Mouse (Mus musculus) kidney, embryonic 16.5 days (tissue): ENCODE measurements around the gene Osbp2. TPM values are rescaled to one million over a fixed set of nuclear protein-coding genes. Genes with fewer than 3 reads are reported as not detected.

Source experiments
- ATAC-seq: fragments of 200-750 bp; cut with Nextera tagmentation; 2 replicates; pipeline ENCODE4 v1.8.0; 2017; ENCODE audit warnings: moderate TSS enrichment; ENCODE audit not compliant: low FRiP score, low TSS enrichment
- H3K27ac ChIP-seq: fragments of 300-500 bp; sonication (generic); 2 replicates; pipeline ENCODE4 v1.5.1; 2014; ENCODE audit warnings: low read length
- H3K27me3 ChIP-seq: fragments of 300-500 bp; sonication (generic); 2 replicates; pipeline ENCODE4 v1.6.1; 2014; ENCODE audit warnings: low read length, control low read depth, mixed read lengths; ENCODE audit not compliant: insufficient read depth
- H3K36me3 ChIP-seq: fragments of 300-500 bp; sonication (generic); 2 replicates; pipeline ENCODE4 v1.6.1; 2014; ENCODE audit warnings: low read length, control low read depth, mixed read lengths; ENCODE audit not compliant: insufficient read depth
- H3K4me1 ChIP-seq: fragments of 300-500 bp; sonication (generic); 2 replicates; pipeline ENCODE4 v1.6.1; 2014; ENCODE audit warnings: low read length, control low read depth, mixed read lengths; ENCODE audit not compliant: insufficient read depth
- H3K4me2 ChIP-seq: fragments of 300-500 bp; sonication (generic); replicated peaks from 2 replicates; pipeline ENCODE4 v1.6.1; 2014; ENCODE audit warnings: low read depth, low read length
- H3K4me3 ChIP-seq: fragments of 300-500 bp; sonication (generic); 2 replicates; pipeline ENCODE4 v1.5.1; 2014; ENCODE audit warnings: mild to moderate bottlenecking, low read length
- H3K9ac ChIP-seq: fragments of 300-500 bp; sonication (generic); replicated peaks from 2 replicates; pipeline ENCODE4 v1.6.1; 2014; ENCODE audit warnings: low read length
- H3K9me3 ChIP-seq: fragments of 300-500 bp; sonication (generic); 2 replicates; pipeline ENCODE4 v1.6.1; 2016; ENCODE audit warnings: low read length, control low read depth
- WGBS: fragments of 180-500 bp; shearing (Covaris S2); extraction: QIAGEN DNeasy Blood & Tissue Kit; methylation state at CpG from one replicate; pipeline ENCODE4 v1.1.7; 2014; 5-methylcytosine and 5-hydroxymethylcytosine counted together
- polyA plus RNA-seq: library from polyadenylated mRNA; unstranded; fragments of >200 nt; fragmentation: Nextera tagmentation; extraction: Ambion mirVana; gene quantifications from 2 replicates; pipeline ENCODE4 v1.2.1, GENCODE M21; 2015

Gene Osbp2
- polyA plus RNA-seq, 1 experiment from 2014 or later: 1.1 TPM

GRCm38 (mm10) chr11:3802057-3802456 is 61.6 kb downstream of the Osbp2 start:
- H3K27ac ChIP-seq: no peak overlapping the region
- no peaks in the 10 kb centered on the region for H3K36me3 ChIP-seq
- H3K9ac ChIP-seq: no peak overlapping the region
- H3K27me3 ChIP-seq: no peaks in the 10 kb centered on the region
- no peaks in the 10 kb centered on the region for H3K4me1 ChIP-seq
- ATAC-seq: no peak
- 0 out of 2 replicates have a peak, but pooled peaks cover 1% of the 10 kb centered on the region for H3K9me3 ChIP-seq
- H3K4me3 ChIP-seq: no peak overlapping the region
- WGBS: 12% methylated on average over 1 of the region's 1 CpGs
- no peak overlapping the region for H3K4me2 ChIP-seq

- no peak for ATAC-seq
- Histone ChIP-seq H3K9me3 (0 out of 2 replicates have a peak, but pooled peaks cover 3% of the 10 kb centered on the region), H3K9ac (no peak overlapping the region), H3K36me3 (no peaks in the 10 kb centered on the region), H3K4me3 (no peak overlapping the region), H3K27me3 (no peaks in the 10 kb centered on the region), H3K4me1 (no peaks in the 10 kb centered on the region), H3K27ac (no peak overlapping the region), H3K4me2 (no peak overlapping the region)
- WGBS: 88% methylated on average over 6 of the region's 6 CpGs
Observed at GRCm38 (mm10) chr11:3797631-3798215, 66.0 kb downstream of the Osbp2 start.

GRCm38 (mm10) chr11:3790736-3791135 is 73.0 kb downstream of the Osbp2 start:
- Histone ChIP-seq H3K4me1 (no peaks in the 10 kb centered on the region), H3K4me2 (no peak overlapping the region), H3K36me3 (no peaks in the 10 kb centered on the region), H3K4me3 (no peak overlapping the region), H3K27ac (no peak overlapping the region), H3K27me3 (no peaks in the 10 kb centered on the region), H3K9ac (no peak overlapping the region), H3K9me3 (no peaks in the 10 kb centered on the region)
- peak; percentile 27 for ATAC-seq

GRCm38 (mm10) chr11:3789919-3790318 is 73.8 kb downstream of the Osbp2 start:
- Histone ChIP-seq H3K9me3 (no peaks in the 10 kb centered on the region), H3K4me1 (no peaks in the 10 kb centered on the region), H3K27me3 (no peaks in the 10 kb centered on the region), H3K4me3 (no peak overlapping the region), H3K36me3 (no peaks in the 10 kb centered on the region), H3K4me2 (no peak overlapping the region), H3K27ac (no peak overlapping the region), H3K9ac (no peak overlapping the region)
- 63% methylated on average over 3 of the region's 3 CpGs for WGBS
- ATAC-seq: peak; percentile 51; the same call in 1 of the 2 replicates

- no peaks in the 10 kb centered on the region for H3K27me3 ChIP-seq
- H3K27ac ChIP-seq: no peak overlapping the region
- H3K9me3 ChIP-seq: no peaks in the 10 kb centered on the region
- ATAC-seq: no peak
- H3K36me3 ChIP-seq: no peaks in the 10 kb centered on the region
- H3K4me3 ChIP-seq: no peak overlapping the region
- WGBS: 28% methylated on average over 6 of the region's 6 CpGs
- no peak overlapping the region for H3K4me2 ChIP-seq
- no peak overlapping the region for H3K9ac ChIP-seq
- no peaks in the 10 kb centered on the region for H3K4me1 ChIP-seq
Observed at GRCm38 (mm10) chr11:3786564-3786963, 77.1 kb downstream of the Osbp2 start.

GRCm38 (mm10) chr11:3775263-3775644 is 88.4 kb downstream of the Osbp2 start:
- no peak overlapping the region for H3K4me2 ChIP-seq
- H3K9me3 ChIP-seq: no peaks in the 10 kb centered on the region
- 23% methylated on average over 4 of the region's 4 CpGs for whole genome bisulfite sequencing
- peaks cover 37% of the 10 kb centered on the region for H3K27me3 ChIP-seq
- H3K27ac ChIP-seq: no peak overlapping the region
- no peak for ATAC-seq
- peaks cover 3% of the 10 kb centered on the region for H3K4me1 ChIP-seq
- H3K4me3 ChIP-seq: no peak overlapping the region
- H3K36me3 ChIP-seq: no peaks in the 10 kb centered on the region
- no peak overlapping the region for H3K9ac ChIP-seq

- H3K36me3 ChIP-seq: no peaks in the 10 kb centered on the region
- H3K27me3 ChIP-seq: peaks cover 37% of the 10 kb centered on the region
- no peak overlapping the region for H3K27ac ChIP-seq
- no peak overlapping the region for H3K9ac ChIP-seq
- peaks cover 3% of the 10 kb centered on the region for H3K4me1 ChIP-seq
- ATAC-seq: peak; percentile 61
- H3K4me2 ChIP-seq: peak overlapping the region; percentile 56
- H3K4me3 ChIP-seq: peak overlapping the region; percentile 36
- no peaks in the 10 kb centered on the region for H3K9me3 ChIP-seq
- WGBS: 2% methylated on average over 53 of the region's 56 CpGs
Observed at GRCm38 (mm10) chr11:3774463-3775262, 89.0 kb downstream of the Osbp2 start.

GRCm38 (mm10) chr11:3773782-3774462 is 89.8 kb downstream of the Osbp2 start:
- Histone ChIP-seq H3K4me3 (peak overlapping the region; percentile 36), H3K4me2 (peak overlapping the region; percentile 56), H3K27me3 (peaks cover 37% of the 10 kb centered on the region), H3K4me1 (peaks cover 3% of the 10 kb centered on the region), H3K9me3 (0 out of 2 replicates have a peak, but pooled peaks cover 2% of the 10 kb centered on the region), H3K9ac (no peak overlapping the region), H3K27ac (no peak overlapping the region), H3K36me3 (no peaks in the 10 kb centered on the region)
- 30% methylated on average over 6 of the region's 6 CpGs for WGBS
- no peak for ATAC-seq

GRCm38 (mm10) chr11:3773136-3773535 is 90.6 kb downstream of the Osbp2 start:
- 72% methylated on average over 8 of the region's 8 CpGs for WGBS
- H3K4me3 ChIP-seq: no peak overlapping the region
- peaks cover 3% of the 10 kb centered on the region for H3K4me1 ChIP-seq
- no peaks in the 10 kb centered on the region for H3K36me3 ChIP-seq
- no peak overlapping the region for H3K27ac ChIP-seq
- no peak overlapping the region for H3K9ac ChIP-seq
- H3K27me3 ChIP-seq: peaks cover 37% of the 10 kb centered on the region
- H3K4me2 ChIP-seq: no peak overlapping the region
- 0 out of 2 replicates have a peak, but pooled peaks cover 4% of the 10 kb centered on the region for H3K9me3 ChIP-seq
- ATAC-seq: no peak
